Mouse (Mus musculus): ENCODE measurements around the gene Gmeb1.

Gene Gmeb1

GRCm38 (mm10) chr4:132176474-132176873 lies 84.9 kb downstream of the Gmeb1 start:
- DNase-seq (ENCODE audit: extremely low spot score, low read depth, low spot score), result no peak
